Mouse (Mus musculus): Measurements from ENCODE around the gene Tmem115.

The Tmem115 gene

GRCm38 (mm10) chr9:107521711-107522399 lies 11.9 kb upstream of the Tmem115 start:
- DNase-seq (ENCODE audit: low read depth in 1 of 2, low spot score in 2 of 2) = no peak

- DNase-seq (ENCODE audit: low read depth in 1 of 2, low spot score in 2 of 2) = no peak
Observed at GRCm38 (mm10) chr9:107522400-107522711, 11.4 kb upstream of the Tmem115 start.

GRCm38 (mm10) chr9:107526198-107527026 lies 7.3 kb upstream of the Tmem115 start:
- peak in 1 of 2 experiments; percentile 58 for DNase-seq (ENCODE audit: low read depth in 1 of 2, low spot score in 2 of 2)

GRCm38 (mm10) chr9:107534408-107535202 lies 860 bp downstream of the Tmem115 start:
- DNase-seq (ENCODE audit: low read depth in 1 of 2, low spot score in 2 of 2) = no peak

- DNase-seq (ENCODE audit: low read depth in 1 of 2, low spot score in 2 of 2) = no peak
Observed at GRCm38 (mm10) chr9:107538231-107538630, 4.5 kb downstream of the Tmem115 start.

- no peak for DNase-seq (ENCODE audit: low read depth in 1 of 2, low spot score in 2 of 2)
Observed at GRCm38 (mm10) chr9:107538711-107539110, 5.0 kb downstream of the Tmem115 start.

GRCm38 (mm10) chr9:107539940-107540339 lies 6.2 kb downstream of the Tmem115 start:
- DNase-seq (ENCODE audit: low read depth in 1 of 2, low spot score in 2 of 2) = no peak

GRCm38 (mm10) chr9:107540420-107540819 lies 6.7 kb downstream of the Tmem115 start:
- no peak for DNase-seq (ENCODE audit: low read depth in 1 of 2, low spot score in 2 of 2)

- no peak for DNase-seq (ENCODE audit: low read depth in 1 of 2, low spot score in 2 of 2)
Observed at GRCm38 (mm10) chr9:107541005-107541404, 7.3 kb downstream of the Tmem115 start.

- DNase-seq (ENCODE audit: low read depth in 1 of 2, low spot score in 2 of 2) = peak; percentile 64 to 85
Observed at GRCm38 (mm10) chr9:107541474-107542351, 8.0 kb downstream of the Tmem115 start, which contains the start of the genes Cyb561d2 and Nprl2. TSS of gene Cyb561d2 (minus strand) at chr9:107542193. TSS of gene Nprl2 (plus strand) at chr9:107542226.

GRCm38 (mm10) chr9:107542352-107542686 lies 8.6 kb downstream of the Tmem115 start:
- no peak for DNase-seq (ENCODE audit: low read depth in 1 of 2, low spot score in 2 of 2)

GRCm38 (mm10) chr9:107542721-107543120 lies 9.0 kb downstream of the Tmem115 start:
- no peak for DNase-seq (ENCODE audit: low read depth in 1 of 2, low spot score in 2 of 2)

GRCm38 (mm10) chr9:107543299-107543698 lies 9.6 kb downstream of the Tmem115 start:
- DNase-seq (ENCODE audit: low read depth in 1 of 2, low spot score in 2 of 2) = no peak

- no peak for DNase-seq (ENCODE audit: low read depth in 1 of 2, low spot score in 2 of 2)
Observed at GRCm38 (mm10) chr9:107544196-107544700, 10.5 kb downstream of the Tmem115 start.

- DNase-seq (ENCODE audit: low read depth in 1 of 2, low spot score in 2 of 2) = no peak
Observed at GRCm38 (mm10) chr9:107544729-107545128, 11.0 kb downstream of the Tmem115 start.

GRCm38 (mm10) chr9:107545199-107545598 lies 11.5 kb downstream of the Tmem115 start:
- no peak for DNase-seq (ENCODE audit: low read depth in 1 of 2, low spot score in 2 of 2)

- DNase-seq (ENCODE audit: low read depth in 1 of 2, low spot score in 2 of 2) = peak in 1 of 2 experiments; percentile 58
Observed at GRCm38 (mm10) chr9:107545602-107546001, 11.9 kb downstream of the Tmem115 start.

- peak; percentile 55 to 60 for DNase-seq (ENCODE audit: low read depth in 1 of 2, low spot score in 2 of 2)
Observed at GRCm38 (mm10) chr9:107547026-107547425, 13.3 kb downstream of the Tmem115 start, which contains the start of gene Zmynd10. TSS of gene Zmynd10 (plus strand) at chr9:107547298.

GRCm38 (mm10) chr9:107547957-107548356 lies 14.2 kb downstream of the Tmem115 start:
- no peak for DNase-seq (ENCODE audit: low read depth in 1 of 2, low spot score in 2 of 2)

GRCm38 (mm10) chr9:107548820-107549219 lies 15.1 kb downstream of the Tmem115 start:
- DNase-seq (ENCODE audit: low read depth in 1 of 2, low spot score in 2 of 2) = no peak

Measured in monocyte, adult 2 months (primary cell).